Mouse (Mus musculus) midbrain, embryonic 16.5 days (tissue): Measurements from ENCODE around the gene Tmsb15l. TPM values are rescaled to one million over a fixed set of nuclear protein-coding genes. Genes with fewer than 3 reads are reported as not detected.
"Not testable (repeated sequence)": the region's sequence is repeated elsewhere in the genome, so short reads cannot be mapped to it uniquely, and the experiment has no call there.

Source experiments
- ATAC-seq: fragments of 200-750 bp; cut with Nextera tagmentation; 2 replicates; pipeline ENCODE4 v1.8.0; 2017; ENCODE audit warnings: moderate TSS enrichment
- H3K27ac ChIP-seq: fragments of 300-500 bp; sonication (generic); 2 replicates; pipeline ENCODE4 v1.5.1; 2014; ENCODE audit warnings: mild to moderate bottlenecking, low read length, mixed read lengths
- H3K27me3 ChIP-seq: fragments of 300-500 bp; sonication (generic); 2 replicates; pipeline ENCODE4 v1.6.1; 2014; ENCODE audit warnings: low read depth, low read length, mixed read lengths; ENCODE audit not compliant: control insufficient read depth, insufficient read depth
- H3K36me3 ChIP-seq: fragments of 300-500 bp; sonication (generic); 2 replicates; pipeline ENCODE4 v1.6.1; 2014; ENCODE audit warnings: mild to moderate bottlenecking, low read length, moderate library complexity, mixed read lengths; ENCODE audit not compliant: control insufficient read depth, insufficient read depth
- H3K4me1 ChIP-seq: fragments of 300-500 bp; sonication (generic); 2 replicates; pipeline ENCODE4 v1.6.1; 2014; ENCODE audit warnings: mild to moderate bottlenecking, low read length, mixed read lengths; ENCODE audit not compliant: control insufficient read depth, insufficient read depth
- H3K4me2 ChIP-seq: fragments of 300-500 bp; sonication (generic); 2 replicates; pipeline ENCODE4 v1.6.1; 2014; ENCODE audit warnings: mild to moderate bottlenecking, low read length, mixed read lengths
- H3K4me3 ChIP-seq: fragments of 300-500 bp; sonication (generic); 2 replicates; pipeline ENCODE4 v1.5.1; 2014; ENCODE audit warnings: low read depth, mild to moderate bottlenecking, low read length, moderate library complexity, mixed read lengths
- H3K9ac ChIP-seq: fragments of 300-500 bp; sonication (generic); 2 replicates; pipeline ENCODE4 v1.6.1; 2014; ENCODE audit warnings: low read depth, low read length, mixed read lengths
- H3K9me3 ChIP-seq: fragments of 300-500 bp; sonication (generic); replicated peaks from 2 replicates; pipeline ENCODE4 v1.6.1; 2014; ENCODE audit warnings: mild to moderate bottlenecking, low read length, mixed read lengths; ENCODE audit not compliant: control insufficient read depth, poor library complexity, severe bottlenecking
- WGBS: fragments of 180-500 bp; shearing (Covaris S2); extraction: QIAGEN DNeasy Blood & Tissue Kit; methylation state at CpG from one replicate; pipeline ENCODE4 v1.1.7; 2014; 5-methylcytosine and 5-hydroxymethylcytosine counted together
- polyA plus RNA-seq: library from polyadenylated mRNA; unstranded; fragments of >200 nt; fragmentation: Nextera tagmentation; extraction: Ambion mirVana; gene quantifications from 2 replicates; pipeline ENCODE4 v1.2.1, GENCODE M21; 2015

The Tmsb15l gene
- polyA plus RNA-seq, 1 experiment from 2014 or later, result 7.0 TPM

DNA sequence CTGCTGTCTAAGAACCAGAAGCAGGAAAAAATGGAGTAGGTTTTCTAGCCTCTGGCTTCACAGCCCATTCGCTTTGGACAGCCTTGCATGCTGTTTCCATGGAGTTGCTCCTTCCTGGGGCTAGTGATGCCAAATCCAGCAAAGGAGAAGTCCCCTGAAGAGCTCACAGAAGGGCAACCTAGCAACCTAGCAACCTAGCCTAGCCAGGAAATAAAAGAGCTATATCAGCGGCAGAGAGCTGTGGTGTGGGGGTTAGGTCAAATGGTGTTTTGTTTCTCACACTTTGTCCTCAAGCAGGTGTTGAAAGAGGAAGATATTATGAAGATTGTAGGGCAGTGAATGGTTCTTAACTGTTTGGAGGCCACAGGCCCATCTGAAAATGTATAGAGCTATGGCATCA lies 14.6 kb upstream of the Tmsb15l start:
- 42% methylated on average over 2 of the region's 2 CpGs for WGBS
- Histone ChIP-seq H3K27ac (no peak overlapping the region), H3K4me1 (peaks cover 18% of the 10 kb centered on the region), H3K27me3 (no peaks in the 10 kb centered on the region), H3K9ac (0 out of 2 replicates have a peak overlapping the region, but pooled peaks have one; percentile 54), H3K4me2 (peak overlapping the region; percentile 47), H3K9me3 (no peaks in the 10 kb centered on the region), H3K36me3 (no peaks in the 10 kb centered on the region), H3K4me3 (peak overlapping the region; percentile 53; the same call in 1 of the 2 replicates)
- ATAC-seq, result no peak

DNA sequence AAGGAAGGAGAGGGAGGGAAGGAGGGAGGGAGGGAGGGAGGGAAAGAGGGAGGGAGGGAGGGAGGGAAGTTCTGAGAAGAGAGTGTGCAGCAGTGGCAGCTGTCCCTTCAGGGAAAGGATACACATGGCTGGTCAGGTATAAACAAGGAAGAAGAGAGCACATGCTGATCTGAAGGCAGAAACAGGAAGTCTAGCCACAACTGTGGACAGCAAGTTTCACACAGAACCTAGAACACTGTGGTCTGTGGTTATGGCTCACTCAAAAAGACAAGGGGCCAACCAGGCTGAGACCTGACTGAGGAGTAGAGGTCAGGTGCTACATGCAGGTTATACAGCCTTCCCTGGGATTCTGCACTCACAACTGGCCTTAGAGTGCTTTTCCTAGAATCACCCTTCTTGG lies 9.4 kb upstream of the Tmsb15l start:
- Histone ChIP-seq H3K27ac (no peak overlapping the region), H3K9me3 (no peaks in the 10 kb centered on the region), H3K4me3 (no peak overlapping the region), H3K4me2 (no peak overlapping the region), H3K4me1 (peaks cover 3% of the 10 kb centered on the region), H3K9ac (no peak overlapping the region), H3K27me3 (no peaks in the 10 kb centered on the region), H3K36me3 (no peaks in the 10 kb centered on the region)
- ATAC-seq, result no peak

DNA sequence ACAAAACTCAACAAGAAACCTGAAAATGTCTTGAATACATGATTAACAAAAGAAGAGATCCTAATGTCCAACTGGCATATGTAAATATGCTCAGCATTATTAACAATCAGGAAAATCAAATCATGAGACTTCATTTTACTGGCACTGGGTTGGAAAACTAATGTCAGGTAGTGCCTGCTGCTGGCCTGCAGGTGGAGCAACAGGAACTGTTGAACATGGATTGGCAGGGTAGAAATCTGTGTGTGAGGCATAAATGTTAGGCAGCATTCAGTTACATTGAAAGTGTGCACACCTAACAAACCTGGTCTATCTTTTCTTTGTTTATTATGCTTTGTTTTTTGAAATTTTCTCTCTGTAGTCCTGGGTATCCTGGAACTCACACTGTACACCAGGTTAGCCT lies 1.9 kb upstream of the Tmsb15l start:
- Histone ChIP-seq H3K36me3 (no peaks in the 10 kb centered on the region), H3K9me3 (no peaks in the 10 kb centered on the region), H3K27me3 (no peaks in the 10 kb centered on the region), H3K4me1 (no peaks in the 10 kb centered on the region), H3K4me2 (no peak overlapping the region), H3K9ac (no peak overlapping the region), H3K4me3 (no peak overlapping the region), H3K27ac (no peak overlapping the region)
- ATAC-seq, result no peak

DNA sequence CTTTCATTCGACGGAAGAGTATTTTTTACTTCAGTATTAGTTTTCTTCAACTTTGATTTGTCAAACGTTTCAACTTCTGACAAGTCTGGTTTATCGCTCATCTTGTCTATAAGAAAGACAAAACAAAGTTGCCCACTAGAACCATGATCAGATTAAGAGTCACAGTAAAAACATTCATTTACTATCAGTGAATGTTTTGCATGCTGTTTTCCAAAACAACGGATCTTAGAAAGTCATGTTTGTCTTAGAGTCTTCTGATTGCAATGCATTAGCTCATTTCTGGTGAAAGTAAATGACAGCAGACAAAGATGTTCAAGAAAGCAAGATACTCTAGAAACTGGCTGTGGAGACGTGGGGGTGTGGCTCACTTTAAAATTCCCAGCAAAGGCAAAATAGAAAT lies 1.3 kb downstream of the Tmsb15l start, which contains the start of gene Tmsb15b2:
TSS of gene Tmsb15b2 (minus strand) at position 101 of the 400 bp plus-strand sequence.
- ATAC-seq, H3K36me3 ChIP-seq, H3K4me1 ChIP-seq, H3K27me3 ChIP-seq, H3K9me3 ChIP-seq, H3K27ac ChIP-seq: not testable (repeated sequence)
- 83% methylated on average over 6 of the region's 6 CpGs for WGBS
- H3K4me2 ChIP-seq, result peak within 1 kb of the TSS; percentile 65
- peak within 1 kb of the TSS; percentile 62 for H3K9ac ChIP-seq
- peak within 1 kb of the TSS; percentile 46 for H3K4me3 ChIP-seq

DNA sequence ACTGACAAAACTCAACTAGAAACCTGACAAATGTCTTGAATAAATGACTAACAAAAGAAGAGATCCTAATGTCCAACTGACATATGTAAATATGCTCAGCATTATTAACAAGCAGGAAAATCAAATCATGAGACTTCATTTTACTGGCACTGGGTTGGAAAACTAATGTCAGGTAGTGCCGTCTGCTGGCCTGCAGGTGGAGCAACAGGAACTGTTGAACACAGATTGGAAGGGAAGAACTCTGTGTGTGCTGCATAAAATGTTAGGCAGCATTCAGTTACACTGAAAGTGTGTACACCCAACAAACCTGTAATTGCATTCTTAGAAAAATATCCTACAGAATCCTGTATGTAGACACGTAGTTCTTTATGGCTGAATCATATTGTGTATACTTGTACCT lies 17.0 kb downstream of the Tmsb15l start:
- 17% methylated on average over 2 of the region's 2 CpGs for WGBS
- no peaks in the 10 kb centered on the region for H3K9me3 ChIP-seq
- no peak overlapping the region for H3K4me2 ChIP-seq
- H3K4me3 ChIP-seq, result no peak overlapping the region
- H3K4me1 ChIP-seq, result no peaks in the 10 kb centered on the region
- H3K36me3 ChIP-seq, result no peaks in the 10 kb centered on the region
- H3K9ac ChIP-seq, result no peak overlapping the region
- no peak for ATAC-seq
- no peaks in the 10 kb centered on the region for H3K27me3 ChIP-seq
- no peak overlapping the region for H3K27ac ChIP-seq

DNA sequence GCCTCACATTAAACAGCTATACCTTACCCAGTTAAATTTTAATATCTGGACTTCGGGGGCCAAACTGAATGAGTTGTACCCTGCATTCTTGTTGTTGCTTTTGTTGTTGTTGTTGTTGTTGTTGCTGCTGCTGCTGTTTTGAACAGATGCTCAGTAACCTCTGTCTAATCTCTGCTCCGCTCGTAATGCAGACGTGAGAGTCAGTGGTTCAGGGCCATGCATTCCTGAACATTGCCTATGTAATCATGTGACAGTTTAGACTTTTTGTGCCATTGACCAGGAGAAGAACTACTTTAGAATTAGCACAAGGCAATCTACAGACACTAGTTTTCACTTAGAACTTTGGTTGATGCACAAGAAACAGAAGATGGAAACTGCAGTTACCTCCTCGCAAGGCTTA lies 18.4 kb downstream of the Tmsb15l start:
- H3K36me3 ChIP-seq, H3K27me3 ChIP-seq, H3K4me1 ChIP-seq, H3K9me3 ChIP-seq, H3K9ac ChIP-seq, H3K27ac ChIP-seq: not testable (repeated sequence)
- Histone ChIP-seq H3K4me3 (peak overlapping the region; percentile 25), H3K4me2 (peak overlapping the region; percentile 48)
- WGBS, result 52% methylated on average over 5 of the region's 5 CpGs
- peak; percentile 52 for ATAC-seq

DNA sequence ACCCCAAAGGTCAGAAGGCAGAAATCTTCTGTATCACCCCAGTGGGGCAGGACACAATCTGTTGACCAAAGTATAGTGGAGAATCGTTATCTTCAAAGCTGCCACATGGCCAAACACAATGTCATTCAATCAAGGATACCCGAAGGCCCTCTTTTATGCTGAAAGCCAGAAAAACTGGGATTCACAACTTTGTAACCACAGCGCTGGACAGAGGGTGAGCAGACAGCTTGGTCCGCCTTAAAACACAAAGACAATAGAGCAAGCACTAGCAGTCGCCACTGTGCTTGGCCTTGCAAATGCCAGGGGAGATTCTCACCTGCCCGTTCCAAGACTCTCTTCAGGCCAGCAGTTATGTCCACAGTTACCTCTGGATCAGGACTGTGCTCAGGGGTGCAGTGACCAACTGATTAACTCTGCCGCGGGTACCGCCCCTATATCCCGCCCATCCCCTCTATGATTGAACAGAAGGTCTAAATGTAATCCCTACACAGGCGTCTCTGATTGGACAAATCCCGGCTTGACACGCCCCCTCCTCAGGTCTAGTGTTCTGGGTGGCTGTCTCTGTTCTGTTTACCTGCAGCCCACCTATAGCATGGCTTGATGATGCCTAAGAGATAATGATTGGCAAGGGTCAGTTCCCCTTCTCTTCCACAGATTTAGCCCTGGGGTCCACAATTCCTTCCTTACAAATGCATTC lies 18.9 kb downstream of the Tmsb15l start:
- 29% methylated on average over 13 of the region's 13 CpGs for WGBS
- not testable (repeated sequence) for H3K27me3 ChIP-seq, H3K9me3 ChIP-seq, H3K4me1 ChIP-seq, H3K36me3 ChIP-seq, H3K27ac ChIP-seq
- H3K4me3 ChIP-seq, result peak overlapping the region; percentile 42
- H3K9ac ChIP-seq, result peak overlapping the region; percentile 53; the same call in 1 of the 2 replicates
- peak; percentile 100 for ATAC-seq
- peak overlapping the region; percentile 48 for H3K4me2 ChIP-seq

DNA sequence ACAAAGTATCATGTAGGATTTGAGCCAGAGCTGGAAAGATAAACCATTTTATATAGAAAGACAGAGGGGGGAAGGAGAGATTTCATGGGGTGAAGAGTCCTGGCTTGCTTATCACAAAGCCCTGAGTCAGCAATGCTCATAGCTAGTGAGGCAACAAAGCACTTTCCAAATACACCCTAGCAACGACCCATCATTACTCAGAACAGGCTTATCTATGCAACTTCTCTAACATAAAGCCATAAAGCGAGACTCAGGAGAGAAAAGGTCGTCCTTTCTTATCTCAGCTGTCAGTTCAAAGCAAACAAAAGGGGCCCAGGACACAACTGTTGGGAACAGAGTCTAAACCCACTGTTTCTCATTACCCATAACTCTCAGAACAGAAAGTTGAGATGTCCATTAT lies 38.7 kb downstream of the Tmsb15l start:
- no peak for ATAC-seq
- H3K9me3 ChIP-seq, result no peaks in the 10 kb centered on the region
- WGBS, result 48% methylated on average over 3 of the region's 3 CpGs

DNA sequence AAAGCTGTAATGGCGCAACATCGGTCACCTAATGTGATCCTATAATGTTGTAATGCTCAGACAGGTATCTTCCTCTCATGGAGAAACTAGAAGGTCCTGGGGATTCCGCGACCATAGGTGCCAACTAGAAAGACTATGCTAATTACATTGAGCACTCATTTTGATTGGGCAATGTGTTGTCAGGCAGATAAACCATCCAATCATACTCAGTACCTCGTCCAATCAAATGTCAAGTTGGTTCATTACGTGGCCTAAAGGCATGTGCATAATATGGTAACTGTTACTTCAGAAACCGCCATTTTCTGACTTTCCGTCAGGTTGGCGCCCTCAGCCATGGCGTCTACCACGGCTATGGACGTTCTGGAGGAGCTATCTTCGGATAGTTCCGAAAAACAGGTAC lies 49.6 kb downstream of the Tmsb15l start, which contains the start of gene H2bfm:
TSS of gene H2bfm (plus strand) at position 295 of the 400 bp plus-strand sequence.
- H3K4me1 ChIP-seq, result no peaks in the 10 kb centered on the region
- no peak within 1 kb of the TSS for H3K4me2 ChIP-seq
- H3K9ac ChIP-seq, result no peak within 1 kb of the TSS
- 91% methylated on average over 14 of the region's 14 CpGs for WGBS
- no peaks in the 10 kb centered on the region for H3K36me3 ChIP-seq
- H3K9me3 ChIP-seq, result peaks cover 6% of the 10 kb centered on the region; the same call in 1 of the 2 replicates
- H3K27ac ChIP-seq, result no peak within 1 kb of the TSS
- no peak for ATAC-seq
- H3K27me3 ChIP-seq, result no peaks in the 10 kb centered on the region
- no peak within 1 kb of the TSS for H3K4me3 ChIP-seq

More for the DNA sequence above, 38.7 kb downstream of the Tmsb15l start:
- H3K4me1 ChIP-seq, result no peaks in the 10 kb centered on the region
- H3K36me3 ChIP-seq, result no peaks in the 10 kb centered on the region
- no peak overlapping the region for H3K27ac ChIP-seq
- H3K4me2 ChIP-seq, result no peak overlapping the region
- H3K27me3 ChIP-seq, result no peaks in the 10 kb centered on the region
- no peak overlapping the region for H3K9ac ChIP-seq
- no peak overlapping the region for H3K4me3 ChIP-seq
